Mouse (Mus musculus) limb, embryonic 11.5 days (tissue): ENCODE results near the gene Lsamp. TPM values are rescaled to one million over a fixed set of nuclear protein-coding genes. Genes with fewer than 3 reads are reported as not detected.

Source experiments
- ATAC-seq: fragments of 200-750 bp; cut with Nextera tagmentation; 2 replicates; pipeline ENCODE4 v1.8.0; 2017; ENCODE audit warnings: low read depth; ENCODE audit not compliant: insufficient number of reproducible peaks, low FRiP score, low TSS enrichment
- DNase-seq: peaks from one replicate; pipeline ENCODE4 v3.0.0-alpha.2; 2015; ENCODE audit warnings: low spot score
- H3K27ac ChIP-seq: fragments of 300-500 bp; sonication (generic); replicated peaks from 2 replicates; pipeline ENCODE4 v1.5.1; 2014; ENCODE audit warnings: low read depth, mild to moderate bottlenecking, low read length
- H3K27me3 ChIP-seq: fragments of 300-500 bp; sonication (generic); 2 replicates; pipeline ENCODE4 v1.6.1; 2014; ENCODE audit warnings: mild to moderate bottlenecking, low read length, mixed read lengths; ENCODE audit not compliant: control insufficient read depth, insufficient read depth
- H3K36me3 ChIP-seq: fragments of 300-500 bp; sonication (generic); 2 replicates; pipeline ENCODE4 v1.6.1; 2014; ENCODE audit warnings: mild to moderate bottlenecking, low read length, moderate library complexity, mixed read lengths; ENCODE audit not compliant: control insufficient read depth, insufficient read depth
- H3K4me1 ChIP-seq: fragments of 300-500 bp; sonication (generic); 2 replicates; pipeline ENCODE4 v1.6.1; 2014; ENCODE audit warnings: low read length, mixed read lengths; ENCODE audit not compliant: control insufficient read depth, insufficient read depth
- H3K4me2 ChIP-seq: fragments of 300-500 bp; sonication (generic); 2 replicates; pipeline ENCODE4 v1.6.1; 2014; ENCODE audit warnings: low read depth, mild to moderate bottlenecking, moderate library complexity; ENCODE audit not compliant: severe bottlenecking
- H3K4me3 ChIP-seq: fragments of 300-500 bp; sonication (generic); 2 replicates; pipeline ENCODE4 v1.5.1; 2014; ENCODE audit warnings: low read depth, low read length
- H3K9ac ChIP-seq: fragments of 300-500 bp; sonication (generic); 2 replicates; pipeline ENCODE4 v1.6.1; 2014; ENCODE audit warnings: mild to moderate bottlenecking, low read length
- H3K9me3 ChIP-seq: fragments of 300-500 bp; sonication (generic); 2 replicates; pipeline ENCODE4 v1.6.1; 2016; ENCODE audit warnings: low read length; ENCODE audit not compliant: control insufficient read depth
- WGBS: fragments of 180-500 bp; shearing (Covaris S2); extraction: QIAGEN DNeasy Blood & Tissue Kit; methylation state at CpG from one replicate; pipeline ENCODE4 v1.1.7; 2014; 5-methylcytosine and 5-hydroxymethylcytosine counted together
- polyA plus RNA-seq: library from polyadenylated mRNA; unstranded; fragments of >200 nt; fragmentation: Nextera tagmentation; extraction: Ambion mirVana; gene quantifications from 2 replicates; pipeline ENCODE4 v1.2.1, GENCODE M21; 2014

Gene Lsamp
- polyA plus RNA-seq, 1 experiment from 2014 or later: 3.1 TPM

DNA sequence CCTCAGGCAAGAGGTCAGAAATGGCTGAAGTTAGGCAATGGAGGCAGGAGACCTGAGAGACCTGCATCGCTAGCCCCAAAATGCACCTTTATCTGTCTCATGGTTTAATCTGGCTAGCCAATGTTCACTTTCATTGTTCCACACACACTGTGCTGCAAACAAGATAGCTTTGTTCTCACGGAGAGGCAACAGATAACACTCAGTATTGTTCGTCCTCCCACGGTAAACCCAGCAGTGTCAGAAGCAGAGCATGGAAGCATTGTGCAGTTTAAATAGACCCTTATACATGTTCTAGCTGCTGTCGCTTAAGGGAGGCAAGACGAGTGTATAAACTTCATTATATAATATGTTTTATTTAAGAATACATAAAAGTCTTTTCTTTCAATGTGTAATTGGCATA is 486.8 kb downstream of the Lsamp start:
- DNase-seq (no peak), ATAC-seq (no peak)
- no peak overlapping the region for H3K4me2 ChIP-seq
- no peak overlapping the region for H3K4me3 ChIP-seq
- H3K36me3 ChIP-seq: no peaks in the 10 kb centered on the region
- H3K9ac ChIP-seq: no peak overlapping the region
- no peak overlapping the region for H3K27ac ChIP-seq
- WGBS: 92% methylated on average over 6 of the region's 6 CpGs
- H3K4me1 ChIP-seq: no peaks in the 10 kb centered on the region
- no peaks in the 10 kb centered on the region for H3K9me3 ChIP-seq
- no peaks in the 10 kb centered on the region for H3K27me3 ChIP-seq

DNA sequence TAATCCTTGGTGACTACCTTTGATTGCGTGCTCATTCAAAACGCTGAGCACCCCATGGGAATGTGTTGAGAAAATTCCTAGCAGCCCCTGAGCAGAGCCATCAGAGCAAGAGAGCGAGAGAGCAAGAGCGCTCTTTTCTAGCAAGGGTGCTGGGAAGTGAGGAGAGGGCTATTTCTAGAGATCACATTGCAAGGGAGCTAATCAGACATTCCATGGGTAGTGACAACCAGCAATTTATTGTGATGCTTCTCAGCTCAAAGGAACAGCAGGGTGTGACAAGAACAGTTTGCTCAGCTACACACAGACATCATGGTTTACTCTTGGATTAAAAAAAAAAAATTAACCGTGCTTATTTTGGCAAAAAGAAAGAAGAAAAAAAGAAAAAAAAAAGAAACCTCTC is 487.8 kb downstream of the Lsamp start:
- ATAC-seq (no peak), DNase-seq (no peak)
- Histone ChIP-seq H3K36me3 (no peaks in the 10 kb centered on the region), H3K27me3 (no peaks in the 10 kb centered on the region), H3K9ac (no peak overlapping the region), H3K4me2 (no peak overlapping the region), H3K4me1 (no peaks in the 10 kb centered on the region), H3K27ac (no peak overlapping the region), H3K4me3 (no peak overlapping the region), H3K9me3 (no peaks in the 10 kb centered on the region)
- WGBS: 76% methylated on average over 5 of the region's 5 CpGs

GRCm38 (mm10) chr16:40491606-40492005 is 507.4 kb downstream of the Lsamp start:
- 92% methylated on average over 2 of the region's 2 CpGs for WGBS
- Histone ChIP-seq H3K36me3 (no peaks in the 10 kb centered on the region), H3K4me2 (no peak overlapping the region), H3K4me1 (no peaks in the 10 kb centered on the region), H3K9me3 (no peaks in the 10 kb centered on the region), H3K27me3 (no peaks in the 10 kb centered on the region), H3K27ac (no peak overlapping the region), H3K9ac (no peak overlapping the region), H3K4me3 (no peak overlapping the region)
- no peak for ATAC-seq
- no peak for DNase-seq

- no peak overlapping the region for H3K9ac ChIP-seq
- DNase-seq (no peak), ATAC-seq (no peak)
- H3K36me3 ChIP-seq: no peaks in the 10 kb centered on the region
- H3K27me3 ChIP-seq: no peaks in the 10 kb centered on the region
- no peak overlapping the region for H3K4me2 ChIP-seq
- H3K9me3 ChIP-seq: no peaks in the 10 kb centered on the region
- H3K4me1 ChIP-seq: no peaks in the 10 kb centered on the region
- WGBS: 70% methylated on average over 3 of the region's 3 CpGs
- H3K27ac ChIP-seq: no peak overlapping the region
- no peak overlapping the region for H3K4me3 ChIP-seq
These were observed 520.2 kb downstream of the Lsamp start for GRCm38 (mm10) chr16:40504262-40504960.

- no peaks in the 10 kb centered on the region for H3K4me1 ChIP-seq
- no peak overlapping the region for H3K4me3 ChIP-seq
- no peak overlapping the region for H3K9ac ChIP-seq
- no peak for ATAC-seq
- H3K36me3 ChIP-seq: no peaks in the 10 kb centered on the region
- 87% methylated on average over 7 of the region's 7 CpGs for WGBS
- no peaks in the 10 kb centered on the region for H3K27me3 ChIP-seq
- H3K9me3 ChIP-seq: no peaks in the 10 kb centered on the region
- no peak for DNase-seq
- H3K27ac ChIP-seq: no peak overlapping the region
- H3K4me2 ChIP-seq: no peak overlapping the region
These were observed 525.2 kb downstream of the Lsamp start for GRCm38 (mm10) chr16:40509146-40510030.

- Histone ChIP-seq H3K9ac (no peak overlapping the region), H3K4me1 (no peaks in the 10 kb centered on the region), H3K27me3 (no peaks in the 10 kb centered on the region), H3K4me2 (no peak overlapping the region), H3K4me3 (no peak overlapping the region), H3K36me3 (no peaks in the 10 kb centered on the region), H3K27ac (no peak overlapping the region), H3K9me3 (no peaks in the 10 kb centered on the region)
- WGBS: 12% methylated on average over 1 of the region's 1 CpGs
- no peak for ATAC-seq
- no peak for DNase-seq
These were observed 552.6 kb downstream of the Lsamp start for GRCm38 (mm10) chr16:40536754-40537153.

DNA sequence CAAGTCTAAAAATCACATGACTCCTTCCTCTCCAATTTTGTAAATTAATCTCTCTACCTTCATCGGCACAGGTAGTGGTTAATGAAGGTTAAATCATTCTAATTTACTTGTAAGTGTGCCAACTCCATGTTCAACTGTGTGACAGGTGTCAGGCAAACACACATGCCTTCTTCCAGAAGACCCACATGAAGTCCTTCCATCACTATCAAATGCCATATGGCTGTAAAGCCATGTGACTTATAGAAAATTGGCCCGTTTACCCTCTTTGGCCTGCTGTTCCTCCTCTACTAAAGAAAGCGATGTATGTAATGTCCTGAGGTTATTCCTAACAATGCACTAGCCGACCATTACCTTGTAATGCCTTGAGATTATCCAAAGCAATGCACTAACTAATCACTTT is 565.5 kb downstream of the Lsamp start:
- Histone ChIP-seq H3K36me3 (no peaks in the 10 kb centered on the region), H3K4me2 (no peak overlapping the region), H3K27me3 (no peaks in the 10 kb centered on the region), H3K4me1 (no peaks in the 10 kb centered on the region), H3K9ac (no peak overlapping the region), H3K9me3 (no peaks in the 10 kb centered on the region), H3K4me3 (no peak overlapping the region), H3K27ac (no peak overlapping the region)
- DNase-seq: no peak
- ATAC-seq: no peak
- 92% methylated on average over 4 of the region's 4 CpGs for WGBS

GRCm38 (mm10) chr16:40555608-40556007 is 571.4 kb downstream of the Lsamp start:
- Histone ChIP-seq H3K9me3 (no peaks in the 10 kb centered on the region), H3K27me3 (no peaks in the 10 kb centered on the region), H3K9ac (no peak overlapping the region), H3K4me2 (no peak overlapping the region), H3K27ac (no peak overlapping the region), H3K4me1 (no peaks in the 10 kb centered on the region), H3K36me3 (no peaks in the 10 kb centered on the region), H3K4me3 (no peak overlapping the region)
- WGBS: 74% methylated on average over 1 of the region's 1 CpGs
- ATAC-seq (no peak), DNase-seq (no peak)
